Mouse (Mus musculus): ENCODE results near the gene Gzmm. TPM values are rescaled to one million over a fixed set of nuclear protein-coding genes. Genes with fewer than 3 reads are reported as not detected.

The Gzmm gene
- 0.09 and 0.34 TPM in 2 replicates for total RNA-seq (2014; rRNA removed)
- polyA plus RNA-seq (2012; rRNA removed) = 0.09 and 0.37 TPM in 2 replicates

- H3K79me2 ChIP-seq (ENCODE audit: control insufficient read depth, insufficient read depth, low read length) = peaks cover 8% of the 10 kb centered on the region; the same call in 1 of the 2 replicates
- no peak within 1 kb of the TSS for H3K4me3 ChIP-seq (ENCODE audit: insufficient read depth, low read depth, low read length)
- 82% methylated on average over 4 of the region's 4 CpGs for WGBS
- DNase-seq (ENCODE audit: extremely low read depth, low read depth, low spot score) = no peak
- no peak within 1 kb of the TSS for H3K27ac ChIP-seq (replicated peaks; ENCODE audit: insufficient read depth, low read depth, low read length)
- H3K36me3 ChIP-seq (ENCODE audit: control insufficient read depth, insufficient read depth, low read length) = peaks cover 18% of the 10 kb centered on the region
- H3K9ac ChIP-seq (ENCODE audit: low read depth, low read length) = no peak within 1 kb of the TSS
- H3K4me1 ChIP-seq (ENCODE audit: control insufficient read depth, insufficient read depth, low read length) = peaks cover 9% of the 10 kb centered on the region
- TF ChIP-seq POLR2A (IDR thresholded peaks at IDR 0.05; ENCODE audit: extremely low read depth, insufficient read depth, low read length) (no peak), CTCF (IDR thresholded peaks at IDR 0.05; ENCODE audit: low read depth, low read length) (no peak)
- no peaks in the 10 kb centered on the region for H3K27me3 ChIP-seq (ENCODE audit: control insufficient read depth, insufficient read depth, low read length)
Measured at GRCm38 (mm10) chr10:79688720-79689119, at the start of gene Gzmm. TSS of gene Gzmm (plus strand) at chr10:79689020.

GRCm38 (mm10) chr10:79645711-79646110, 43.1 kb upstream of the Gzmm start, which contains the start of gene Odf3l2:
TSS of gene Odf3l2 (minus strand) at chr10:79645738.
- H3K4me3 ChIP-seq (ENCODE audit: insufficient read depth, low read depth, low read length) = no peak within 1 kb of the TSS
- H3K36me3 ChIP-seq (ENCODE audit: control insufficient read depth, insufficient read depth, low read length) = no peaks in the 10 kb centered on the region
- DNase-seq (ENCODE audit: extremely low read depth, low read depth, low spot score) = no peak
- 81% methylated on average over 8 of the region's 8 CpGs for WGBS
- H3K4me1 ChIP-seq (ENCODE audit: control insufficient read depth, insufficient read depth, low read length) = no peaks in the 10 kb centered on the region
- H3K79me2 ChIP-seq (ENCODE audit: control insufficient read depth, insufficient read depth, low read length) = no peaks in the 10 kb centered on the region
- no peak within 1 kb of the TSS for H3K9ac ChIP-seq (ENCODE audit: low read depth, low read length)
- no peak within 1 kb of the TSS for H3K27ac ChIP-seq (replicated peaks; ENCODE audit: insufficient read depth, low read depth, low read length)
- H3K27me3 ChIP-seq (ENCODE audit: control insufficient read depth, insufficient read depth, low read length) = no peaks in the 10 kb centered on the region
- no peak for TF ChIP-seq POLR2A (IDR thresholded peaks at IDR 0.05; ENCODE audit: extremely low read depth, insufficient read depth, low read length)
- TF ChIP-seq CTCF (IDR thresholded peaks at IDR 0.05; ENCODE audit: low read depth, low read length) = no peak

GRCm38 (mm10) chr10:79649070-79649751, 39.6 kb upstream of the Gzmm start:
- DNase-seq (ENCODE audit: extremely low read depth, low read depth, low spot score) = peak; percentile 41
- Histone ChIP-seq H3K4me3 (ENCODE audit: insufficient read depth, low read depth, low read length) (no peak overlapping the region), H3K4me1 (ENCODE audit: control insufficient read depth, insufficient read depth, low read length) (no peaks in the 10 kb centered on the region), H3K27me3 (ENCODE audit: control insufficient read depth, insufficient read depth, low read length) (no peaks in the 10 kb centered on the region), H3K9ac (ENCODE audit: low read depth, low read length) (no peak overlapping the region), H3K79me2 (ENCODE audit: control insufficient read depth, insufficient read depth, low read length) (no peaks in the 10 kb centered on the region), H3K27ac (replicated peaks; ENCODE audit: insufficient read depth, low read depth, low read length) (no peak overlapping the region), H3K36me3 (ENCODE audit: control insufficient read depth, insufficient read depth, low read length) (no peaks in the 10 kb centered on the region)
- 25% methylated on average over 7 of the region's 7 CpGs for WGBS
- TF ChIP-seq CTCF (IDR thresholded peaks at IDR 0.05; ENCODE audit: low read depth, low read length) = peak; percentile 93
- TF ChIP-seq POLR2A (IDR thresholded peaks at IDR 0.05; ENCODE audit: extremely low read depth, insufficient read depth, low read length) = no peak

- Histone ChIP-seq H3K4me1 (ENCODE audit: control insufficient read depth, insufficient read depth, low read length) (no peaks in the 10 kb centered on the region), H3K27me3 (ENCODE audit: control insufficient read depth, insufficient read depth, low read length) (no peaks in the 10 kb centered on the region), H3K4me3 (ENCODE audit: insufficient read depth, low read depth, low read length) (no peak overlapping the region), H3K9ac (ENCODE audit: low read depth, low read length) (no peak overlapping the region), H3K27ac (replicated peaks; ENCODE audit: insufficient read depth, low read depth, low read length) (no peak overlapping the region), H3K36me3 (ENCODE audit: control insufficient read depth, insufficient read depth, low read length) (no peaks in the 10 kb centered on the region), H3K79me2 (ENCODE audit: control insufficient read depth, insufficient read depth, low read length) (no peaks in the 10 kb centered on the region)
- DNase-seq (ENCODE audit: extremely low read depth, low read depth, low spot score) = no peak
- TF ChIP-seq POLR2A (IDR thresholded peaks at IDR 0.05; ENCODE audit: extremely low read depth, insufficient read depth, low read length) = no peak
- TF ChIP-seq CTCF (IDR thresholded peaks at IDR 0.05; ENCODE audit: low read depth, low read length) = no peak
- WGBS = 76% methylated on average over 7 of the region's 7 CpGs
Measured at GRCm38 (mm10) chr10:79652789-79653188, 36.0 kb upstream of the Gzmm start.

- Histone ChIP-seq H3K9ac (ENCODE audit: low read depth, low read length) (no peak overlapping the region), H3K36me3 (ENCODE audit: control insufficient read depth, insufficient read depth, low read length) (no peaks in the 10 kb centered on the region), H3K4me3 (ENCODE audit: insufficient read depth, low read depth, low read length) (no peak overlapping the region), H3K27me3 (ENCODE audit: control insufficient read depth, insufficient read depth, low read length) (no peaks in the 10 kb centered on the region), H3K27ac (replicated peaks; ENCODE audit: insufficient read depth, low read depth, low read length) (no peak overlapping the region), H3K4me1 (ENCODE audit: control insufficient read depth, insufficient read depth, low read length) (no peaks in the 10 kb centered on the region), H3K79me2 (ENCODE audit: control insufficient read depth, insufficient read depth, low read length) (no peaks in the 10 kb centered on the region)
- no peak for DNase-seq (ENCODE audit: extremely low read depth, low read depth, low spot score)
- no peak for TF ChIP-seq CTCF (IDR thresholded peaks at IDR 0.05; ENCODE audit: low read depth, low read length)
- TF ChIP-seq POLR2A (IDR thresholded peaks at IDR 0.05; ENCODE audit: extremely low read depth, insufficient read depth, low read length) = no peak
- WGBS = 57% methylated on average over 1 of the region's 1 CpGs
Measured at GRCm38 (mm10) chr10:79654946-79655395, 33.8 kb upstream of the Gzmm start.

- no peak overlapping the region for H3K9ac ChIP-seq (ENCODE audit: low read depth, low read length)
- no peaks in the 10 kb centered on the region for H3K4me1 ChIP-seq (ENCODE audit: control insufficient read depth, insufficient read depth, low read length)
- H3K4me3 ChIP-seq (ENCODE audit: insufficient read depth, low read depth, low read length) = no peak overlapping the region
- WGBS = 54% methylated on average over 4 of the region's 4 CpGs
- no peak overlapping the region for H3K27ac ChIP-seq (replicated peaks; ENCODE audit: insufficient read depth, low read depth, low read length)
- H3K27me3 ChIP-seq (ENCODE audit: control insufficient read depth, insufficient read depth, low read length) = no peaks in the 10 kb centered on the region
- no peak for DNase-seq (ENCODE audit: extremely low read depth, low read depth, low spot score)
- no peaks in the 10 kb centered on the region for H3K79me2 ChIP-seq (ENCODE audit: control insufficient read depth, insufficient read depth, low read length)
- no peaks in the 10 kb centered on the region for H3K36me3 ChIP-seq (ENCODE audit: control insufficient read depth, insufficient read depth, low read length)
- TF ChIP-seq POLR2A (IDR thresholded peaks at IDR 0.05; ENCODE audit: extremely low read depth, insufficient read depth, low read length) (no peak), CTCF (IDR thresholded peaks at IDR 0.05; ENCODE audit: low read depth, low read length) (peak; percentile 19; the same call in 1 of the 2 replicates)
Measured at GRCm38 (mm10) chr10:79658829-79659228, 30.0 kb upstream of the Gzmm start.

Data from liver, adult 2 months (tissue).